ENCODE assay signal across 11 mouse cellular contexts in the genomic region with DNA sequence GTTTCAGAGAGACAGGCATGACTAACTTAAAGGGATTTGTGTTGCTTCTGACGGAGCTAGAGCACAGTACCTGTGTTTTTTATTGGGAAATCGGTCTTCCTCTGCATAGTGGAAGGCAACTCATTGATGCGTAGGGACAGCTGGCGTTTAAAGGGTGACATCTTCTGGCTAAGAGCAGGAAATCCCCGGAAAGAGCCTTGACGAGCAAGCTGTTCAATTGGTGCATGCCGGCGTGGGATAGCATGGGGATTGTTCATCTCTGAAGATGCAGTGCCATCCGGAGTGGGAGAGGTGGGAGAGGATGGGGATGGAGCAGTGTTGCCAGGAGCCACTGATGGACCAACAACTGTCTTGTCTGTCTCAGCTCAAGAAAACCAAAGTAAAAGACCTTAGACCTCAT. TPM values are rescaled to one million over a fixed set of nuclear protein-coding genes. Genes with fewer than 3 reads are reported as not detected.
DNase-seq lines count a peak whose midpoint lies in the region; ATAC-seq lines count a peak whose summit lies in the region.
"Had no signal": no experiment of that assay in that cellular context is flagged by ENCODE, and none has a peak within 500 bp of the region (broad histone marks: within the 10 kb centered on the region; RNA-seq: fewer than 3 reads in every experiment).

No protein-coding gene starts in this region.

- H3K9me3 ChIP-seq in midbrain, embryonic 11.5 days (ENCODE audit: control insufficient read depth, low read length) = no peaks in the 10 kb centered on the region; the same call in 1 of the 2 replicates
- H3K9me3 ChIP-seq in midbrain, embryonic 15.5 days = no peaks in the 10 kb centered on the region
- peaks cover 4% of the 10 kb centered on the region for H3K9me3 ChIP-seq in hindbrain, embryonic 16.5 days (ENCODE audit: control insufficient read depth, low read length)

- no peaks in the 10 kb centered on the region for H3K4me1 ChIP-seq in midbrain, embryonic 11.5 days (ENCODE audit: control insufficient read depth, insufficient read depth, low read length)
- no peaks in the 10 kb centered on the region for H3K4me1 ChIP-seq in midbrain, embryonic 15.5 days
- no peaks in the 10 kb centered on the region for H3K4me1 ChIP-seq in hindbrain, embryonic 16.5 days (ENCODE audit: control insufficient read depth, insufficient read depth, low read depth, low read length)
- H3K4me1 ChIP-seq: midbrain, embryonic 12.5 days had no signal

- ATAC-seq in midbrain, embryonic 11.5 days (ENCODE audit: low FRiP score) = no peak
- ATAC-seq in midbrain, embryonic 15.5 days (replicated peaks) = no peak
- ATAC-seq in hindbrain, embryonic 16.5 days = peak; percentile 80
- ATAC-seq in CD4-positive, CD25-positive, alpha-beta regulatory T cell, adult 4 months = no peak

- no peak overlapping the region for H3K27ac ChIP-seq in midbrain, embryonic 11.5 days (ENCODE audit: low read depth, low read length)
- no peak overlapping the region for H3K27ac ChIP-seq in midbrain, embryonic 15.5 days
- H3K27ac ChIP-seq in hindbrain, embryonic 16.5 days (ENCODE audit: low read depth, low read length) = no peak overlapping the region
- H3K27ac ChIP-seq: midbrain, embryonic 12.5 days had no signal

- H3K36me3 ChIP-seq in midbrain, embryonic 11.5 days (ENCODE audit: control insufficient read depth, insufficient read depth, low read length) = peaks cover 13% of the 10 kb centered on the region
- H3K36me3 ChIP-seq in midbrain, embryonic 15.5 days (replicated peaks) = peaks cover 28% of the 10 kb centered on the region
- peaks cover 25% of the 10 kb centered on the region for H3K36me3 ChIP-seq in hindbrain, embryonic 16.5 days (ENCODE audit: control insufficient read depth, insufficient read depth, low read length)

- no peak overlapping the region for H3K4me3 ChIP-seq in midbrain, embryonic 11.5 days (ENCODE audit: low read depth, low read length)
- no peak overlapping the region for H3K4me3 ChIP-seq in midbrain, embryonic 15.5 days
- no peak overlapping the region for H3K4me3 ChIP-seq in hindbrain, embryonic 16.5 days (ENCODE audit: low read length)
- H3K4me3 ChIP-seq: midbrain, embryonic 12.5 days had no signal

- no peaks in the 10 kb centered on the region for H3K27me3 ChIP-seq in midbrain, embryonic 11.5 days (ENCODE audit: control insufficient read depth, insufficient read depth, low read length)
- H3K27me3 ChIP-seq in midbrain, embryonic 15.5 days (replicated peaks) = no peaks in the 10 kb centered on the region
- H3K27me3 ChIP-seq in hindbrain, embryonic 16.5 days (replicated peaks; ENCODE audit: control insufficient read depth, insufficient read depth, low read length) = no peaks in the 10 kb centered on the region
- H3K27me3 ChIP-seq: midbrain, embryonic 12.5 days had no signal

- no peak overlapping the region for H3K9ac ChIP-seq in midbrain, embryonic 11.5 days (ENCODE audit: low read length)
- no peak overlapping the region for H3K9ac ChIP-seq in midbrain, embryonic 15.5 days
- H3K9ac ChIP-seq in hindbrain, embryonic 16.5 days (ENCODE audit: low read depth, low read length) = no peak overlapping the region
- H3K9ac ChIP-seq: midbrain, embryonic 12.5 days had no signal

- no peak overlapping the region for H3K4me2 ChIP-seq in midbrain, embryonic 11.5 days
- H3K4me2 ChIP-seq in midbrain, embryonic 15.5 days = no peak overlapping the region
- no peak overlapping the region for H3K4me2 ChIP-seq in hindbrain, embryonic 16.5 days (ENCODE audit: low read length)
- H3K4me2 ChIP-seq: midbrain, embryonic 12.5 days had no signal

- 63% methylated on average over 9 of the region's 9 CpGs for whole genome bisulfite sequencing in midbrain, embryonic 11.5 days
- WGBS in midbrain, embryonic 15.5 days = 36% methylated on average over 9 of the region's 9 CpGs
- 41% methylated on average over 9 of the region's 9 CpGs for WGBS in hindbrain, embryonic 16.5 days

- DNase-seq in frontal cortex, adult 2 months (ENCODE audit: extremely low spot score in 1 of 2, low spot score in 1 of 2) = peak; percentile 47 to 73
- no peak for DNase-seq in frontal cortex, postnatal 10 days (ENCODE audit: low spot score in 2 of 2)
- peak; percentile 69 for DNase-seq in midbrain, embryonic 11.5 days (ENCODE audit: low spot score, missing footprints)
- peak; percentile 59 to 72 for DNase-seq in right cerebral cortex, postnatal 10 days (ENCODE audit: low spot score in 2 of 2)
- DNase-seq in natural killer cell, adult 2 months (ENCODE audit: low spot score in 2 of 2) = no peak
- DNase-seq: gastrocnemius, postnatal 36 days; kidney, adult 11 months had no signal

RNA-seq across cellular contexts. Expression of gene Papln, which starts 37.5 kb away (rescaled TPM):
- polyA plus RNA-seq in frontal cortex, adult 2 months (2012; rRNA removed) = 3.0 and 3.4 TPM in 2 replicates
- polyA plus RNA-seq in midbrain, embryonic 11.5 days (2014; fragmentation: Nextera tagmentation; extraction: Ambion mirVana) = 0.04 TPM in 1 of 2 replicates, not detected in the other
- 0.22 and 0.28 TPM in 2 replicates for polyA plus RNA-seq in midbrain, embryonic 15.5 days (2015; fragmentation: Nextera tagmentation; extraction: Ambion mirVana)
- polyA plus RNA-seq in hindbrain, embryonic 16.5 days (2015; fragmentation: Nextera tagmentation; extraction: Ambion mirVana) = 0.31 and 0.42 TPM in 2 replicates
- polyA plus RNA-seq in CD4-positive, CD25-positive, alpha-beta regulatory T cell, adult 4 months (2017; shearing (Covaris generic)) = not detected

Comparison
In these comparisons a context has a peak if more than half of its experiments do, and no peak if none do; other contexts are left out.
1. DNase-seq: peak in frontal cortex, adult 2 months (2 of 2), midbrain, embryonic 11.5 days (single experiment) and right cerebral cortex, postnatal 10 days (2 of 2); none in frontal cortex, postnatal 10 days (0 of 2) and natural killer cell, adult 2 months (0 of 2).